Mouse (Mus musculus) midbrain, postnatal 0 days (tissue): ENCODE results near the gene Klf2. TPM values are rescaled to one million over a fixed set of nuclear protein-coding genes. Genes with fewer than 3 reads are reported as not detected.

Experiments
- ATAC-seq: fragments of 200-750 bp; cut with Nextera tagmentation; 2 replicates; pipeline ENCODE4 v1.8.0; 2017; ENCODE audit warnings: moderate number of reproducible peaks, mild to moderate bottlenecking, moderate TSS enrichment, moderate library complexity; ENCODE audit not compliant: low FRiP score
- DNase-seq: peaks from one replicate; pipeline ENCODE4 v3.0.0-alpha.2; 2015; ENCODE audit warnings: low spot score
- H3K27ac ChIP-seq: fragments of 300-500 bp; sonication (generic); 2 replicates; pipeline ENCODE4 v1.5.1; 2014; ENCODE audit warnings: low read depth, mild to moderate bottlenecking, low read length, mixed read lengths
- H3K27me3 ChIP-seq: fragments of 300-500 bp; sonication (generic); 2 replicates; pipeline ENCODE4 v1.6.1; 2014; ENCODE audit warnings: low read length, control low read depth, mixed read lengths; ENCODE audit not compliant: insufficient read depth
- H3K36me3 ChIP-seq: fragments of 300-500 bp; sonication (generic); 2 replicates; pipeline ENCODE4 v1.6.1; 2014; ENCODE audit warnings: low read length, control low read depth, mixed read lengths; ENCODE audit not compliant: insufficient read depth
- H3K4me1 ChIP-seq: fragments of 300-500 bp; sonication (generic); 2 replicates; pipeline ENCODE4 v1.6.1; 2014; ENCODE audit warnings: mild to moderate bottlenecking, control low read depth, antibody characterized with exemption, low read length, mixed read lengths; ENCODE audit not compliant: insufficient read depth
- H3K4me2 ChIP-seq: fragments of 300-500 bp; sonication (generic); 2 replicates; pipeline ENCODE4 v1.6.1; 2014; ENCODE audit warnings: low read depth, mild to moderate bottlenecking, low read length, mixed read lengths; ENCODE audit not compliant: poor library complexity, severe bottlenecking
- H3K4me3 ChIP-seq: fragments of 300-500 bp; sonication (generic); 2 replicates; pipeline ENCODE4 v1.5.1; 2014; ENCODE audit warnings: low read depth, mild to moderate bottlenecking, low read length, moderate library complexity
- H3K9ac ChIP-seq: fragments of 300-500 bp; sonication (generic); replicated peaks from 2 replicates; pipeline ENCODE4 v1.6.1; 2014; ENCODE audit warnings: mild to moderate bottlenecking, low read length, moderate library complexity, mixed read lengths; ENCODE audit not compliant: poor library complexity, severe bottlenecking
- H3K9me3 ChIP-seq: fragments of 300-500 bp; sonication (generic); 2 replicates; pipeline ENCODE4 v1.6.1; 2016; ENCODE audit warnings: low read length, control low read depth
- CTCF ChIP-seq: IDR thresholded peaks from 2 replicates; pipeline ENCODE4 v1.5.1; 2016; ENCODE audit warnings: antibody characterized with exemption, mild to moderate bottlenecking
- WGBS: fragments of 180-500 bp; shearing (Covaris S2); extraction: QIAGEN DNeasy Blood & Tissue Kit; methylation state at CpG from one replicate; pipeline ENCODE4 v1.1.7; 2014; 5-methylcytosine and 5-hydroxymethylcytosine counted together
- polyA plus RNA-seq: library from polyadenylated mRNA; unstranded; fragments of >200 nt; fragmentation: Nextera tagmentation; extraction: Ambion mirVana; gene quantifications from 2 replicates; pipeline ENCODE4 v1.2.1, GENCODE M21; 2015
- total RNA-seq: library from RNA; depleted of rRNA; stranded (reverse); fragments of >200 nt; gene quantifications from 2 replicates; pipeline ENCODE4 v1.2.3, GENCODE M21; 2014

Klf2 gene
- total and polyA plus RNA-seq, 2 experiments from 2014 or later = 7.8 to 10.5 TPM

GRCm38 (mm10) chr8:72334144-72334641 lies 15.4 kb downstream of the Klf2 start:
- Histone ChIP-seq H3K9ac (no peak overlapping the region), H3K4me1 (no peaks in the 10 kb centered on the region), H3K27ac (no peak overlapping the region), H3K4me2 (no peak overlapping the region), H3K36me3 (peaks cover 36% of the 10 kb centered on the region), H3K4me3 (no peak overlapping the region), H3K27me3 (no peaks in the 10 kb centered on the region), H3K9me3 (no peaks in the 10 kb centered on the region)
- no peak for TF ChIP-seq CTCF
- no peak for ATAC-seq
- DNase-seq = no peak
- 74% methylated on average over 4 of the region's 4 CpGs for WGBS

GRCm38 (mm10) chr8:72336273-72336672 lies 17.4 kb downstream of the Klf2 start:
- Histone ChIP-seq H3K4me3 (no peak overlapping the region), H3K27ac (no peak overlapping the region), H3K36me3 (peaks cover 55% of the 10 kb centered on the region), H3K9me3 (no peaks in the 10 kb centered on the region), H3K4me1 (no peaks in the 10 kb centered on the region), H3K9ac (no peak overlapping the region), H3K27me3 (no peaks in the 10 kb centered on the region), H3K4me2 (no peak overlapping the region)
- ATAC-seq (no peak), DNase-seq (no peak)
- 87% methylated on average over 2 of the region's 2 CpGs for WGBS
- no peak for TF ChIP-seq CTCF

GRCm38 (mm10) chr8:72337034-72337433 lies 18.2 kb downstream of the Klf2 start:
- DNase-seq = no peak
- Histone ChIP-seq H3K4me3 (no peak overlapping the region), H3K36me3 (peaks cover 63% of the 10 kb centered on the region), H3K4me2 (no peak overlapping the region), H3K4me1 (no peaks in the 10 kb centered on the region), H3K9ac (no peak overlapping the region), H3K27ac (no peak overlapping the region), H3K27me3 (no peaks in the 10 kb centered on the region), H3K9me3 (no peaks in the 10 kb centered on the region)
- no peak for ATAC-seq
- TF ChIP-seq CTCF = no peak

- H3K9ac ChIP-seq = no peak overlapping the region
- H3K9me3 ChIP-seq = no peaks in the 10 kb centered on the region
- no peaks in the 10 kb centered on the region for H3K27me3 ChIP-seq
- DNase-seq (no peak), ATAC-seq (no peak)
- no peaks in the 10 kb centered on the region for H3K4me1 ChIP-seq
- H3K4me2 ChIP-seq = no peak overlapping the region
- TF ChIP-seq CTCF = no peak
- H3K4me3 ChIP-seq = no peak overlapping the region
- WGBS = 95% methylated on average over 5 of the region's 5 CpGs
- no peak overlapping the region for H3K27ac ChIP-seq
- H3K36me3 ChIP-seq = peaks cover 73% of the 10 kb centered on the region
Measured at GRCm38 (mm10) chr8:72342556-72343300, 23.9 kb downstream of the Klf2 start.

GRCm38 (mm10) chr8:72343725-72344124 lies 24.9 kb downstream of the Klf2 start:
- Histone ChIP-seq H3K4me1 (no peaks in the 10 kb centered on the region), H3K9ac (no peak overlapping the region), H3K4me3 (no peak overlapping the region), H3K36me3 (peaks cover 68% of the 10 kb centered on the region), H3K9me3 (no peaks in the 10 kb centered on the region), H3K4me2 (no peak overlapping the region), H3K27ac (no peak overlapping the region), H3K27me3 (no peaks in the 10 kb centered on the region)
- no peak for TF ChIP-seq CTCF
- WGBS = 81% methylated on average over 4 of the region's 4 CpGs
- no peak for DNase-seq
- ATAC-seq = no peak

GRCm38 (mm10) chr8:72347553-72347952 lies 28.7 kb downstream of the Klf2 start:
- H3K27ac ChIP-seq = no peak overlapping the region
- ATAC-seq (no peak), DNase-seq (no peak)
- no peaks in the 10 kb centered on the region for H3K4me1 ChIP-seq
- no peak overlapping the region for H3K4me2 ChIP-seq
- no peak overlapping the region for H3K4me3 ChIP-seq
- H3K27me3 ChIP-seq = no peaks in the 10 kb centered on the region
- WGBS = 100% methylated on average over 1 of the region's 1 CpGs
- peaks cover 42% of the 10 kb centered on the region for H3K36me3 ChIP-seq
- TF ChIP-seq CTCF = no peak
- H3K9ac ChIP-seq = no peak overlapping the region
- no peaks in the 10 kb centered on the region for H3K9me3 ChIP-seq
